Mouse (Mus musculus) MEL (cell line): Measurements from ENCODE around the gene Nrxn3. TPM values are rescaled to one million over a fixed set of nuclear protein-coding genes. Genes with fewer than 3 reads are reported as not detected.

ENCODE experiments used
- DNase-seq: peaks from one replicate; pipeline ENCODE4 v3.0.0; 2011; ENCODE audit warnings: low read depth, low spot score
- H3K27ac ChIP-seq: 2 replicates; pipeline ENCODE4 v1.5.1; 2012; ENCODE audit warnings: low read depth, mild to moderate bottlenecking, control low read depth, low read length, moderate library complexity; ENCODE audit not compliant: control insufficient read depth
- H3K27me3 ChIP-seq, 2 experiments: fragments of 150-350 bp in 1 of 2; sonication (generic) in 1 of 2; 2 replicates each; pipeline ENCODE4 v1.6.1; 2012; ENCODE audit warnings: low read length in 2 of 2, mild to moderate bottlenecking in 2 of 2, improper control_type of control experiment in 1 of 2, moderate library complexity in 1 of 2; ENCODE audit not compliant: insufficient read depth in 2 of 2, control insufficient read depth in 1 of 2
- H3K36me3 ChIP-seq, 2 experiments: 2 replicates each; pipeline ENCODE4 v1.6.1; 2012 to 2014; ENCODE audit warnings: low read length in 2 of 2, improper control_type of control experiment in 1 of 2, inconsistent platforms in 1 of 2, mild to moderate bottlenecking in 1 of 2; ENCODE audit not compliant: insufficient read depth in 2 of 2, control insufficient read depth in 1 of 2
- H3K4me1 ChIP-seq, 2 experiments: fragments of 150-350 bp in 1 of 2; sonication (generic) in 1 of 2; 2 replicates each; pipeline ENCODE4 v1.6.1; 2012; ENCODE audit warnings: low read length in 2 of 2, improper control_type of control experiment in 1 of 2, mild to moderate bottlenecking in 1 of 2; ENCODE audit not compliant: insufficient read depth in 2 of 2, control insufficient read depth in 1 of 2
- H3K4me3 ChIP-seq, 2 experiments: fragments of 150-350 bp in 1 of 2; sonication (generic) in 1 of 2; 2 replicates each; pipeline ENCODE4 v1.5.1; 2012; ENCODE audit warnings: low read depth in 2 of 2, low read length in 2 of 2, mild to moderate bottlenecking in 2 of 2, moderate library complexity in 2 of 2, control low read depth in 1 of 2, improper control_type of control experiment in 1 of 2; ENCODE audit not compliant: control insufficient read depth in 1 of 2, insufficient read depth in 1 of 2
- H3K79me2 ChIP-seq: 2 replicates; pipeline ENCODE4 v1.6.1; 2012; ENCODE audit warnings: mild to moderate bottlenecking, low read length, moderate library complexity; ENCODE audit not compliant: control insufficient read depth, poor library complexity, insufficient read depth
- H3K9ac ChIP-seq: 2 replicates; pipeline ENCODE4 v1.6.1; 2012; ENCODE audit warnings: low read depth, mild to moderate bottlenecking, control low read depth, low read length, moderate library complexity; ENCODE audit not compliant: control insufficient read depth, poor library complexity, severe bottlenecking
- H3K9me3 ChIP-seq: fragments of 150-350 bp; sonication (generic); replicated peaks from 2 replicates; pipeline ENCODE4 v1.6.1; 2012; ENCODE audit warnings: mild to moderate bottlenecking, low read length, improper control_type of control experiment, moderate library complexity; ENCODE audit not compliant: insufficient read depth
- BHLHE40 ChIP-seq: IDR thresholded peaks from 2 replicates; pipeline ENCODE4 v1.6.1; 2012; ENCODE audit warnings: low read depth, mild to moderate bottlenecking, inconsistent platforms, low read length, improper control_type of control experiment, borderline replicate concordance
- CHD1 ChIP-seq: IDR thresholded peaks from 2 replicates; pipeline ENCODE4 v1.6.1; 2012; ENCODE audit warnings: low read depth, mild to moderate bottlenecking, inconsistent platforms, low read length, improper control_type of control experiment
- CHD2 ChIP-seq: IDR thresholded peaks from 2 replicates; pipeline ENCODE4 v1.6.1; 2011; ENCODE audit warnings: low read length, improper control_type of control experiment
- CTCF ChIP-seq, 3 experiments: IDR thresholded peaks in 2 of 3; conservative IDR thresholded peaks in 1 of 3; 2 replicates each; pipeline ENCODE4 v1.5.1; 2011 to 2012; ENCODE audit warnings: low read length in 3 of 3, low read depth in 2 of 3, mild to moderate bottlenecking in 2 of 3, improper control_type of control experiment in 1 of 3, inconsistent platforms in 1 of 3, mixed read lengths in 1 of 3, moderate library complexity in 1 of 3; ENCODE audit not compliant: control insufficient read depth in 1 of 3, insufficient read depth in 1 of 3, poor library complexity in 1 of 3, severe bottlenecking in 1 of 3
- ETS1 ChIP-seq: IDR thresholded peaks from 2 replicates; pipeline ENCODE4 v1.6.1; 2012; ENCODE audit warnings: low read depth, mild to moderate bottlenecking, inconsistent platforms, low read length, improper control_type of control experiment, moderate library complexity
- GATA1 ChIP-seq: IDR thresholded peaks from 2 replicates; pipeline ENCODE4 v1.6.1; 2011; ENCODE audit warnings: low read depth, low read length, improper control_type of control experiment
- HCFC1 ChIP-seq: IDR thresholded peaks from 2 replicates; pipeline ENCODE4 v1.6.1; 2012; ENCODE audit warnings: low read depth, mild to moderate bottlenecking, inconsistent platforms, low read length, improper control_type of control experiment, moderate library complexity
- KAT2A ChIP-seq: conservative IDR thresholded peaks from 2 replicates; pipeline ENCODE4 v1.6.1; 2012; ENCODE audit warnings: low read depth, low read length, improper control_type of control experiment, inconsistent platforms
- MAFK ChIP-seq: IDR thresholded peaks from 2 replicates; pipeline ENCODE4 v1.6.1; 2011; ENCODE audit warnings: low read depth, mild to moderate bottlenecking, low read length, improper control_type of control experiment, borderline replicate concordance
- MAZ ChIP-seq: IDR thresholded peaks from 2 replicates; pipeline ENCODE4 v1.6.1; 2012; ENCODE audit warnings: low read depth, mild to moderate bottlenecking, inconsistent platforms, low read length, improper control_type of control experiment
- MXI1 ChIP-seq: IDR thresholded peaks from 2 replicates; pipeline ENCODE4 v1.6.1; 2011; ENCODE audit warnings: mild to moderate bottlenecking, low read depth, low read length, improper control_type of control experiment
- MYB ChIP-seq: IDR thresholded peaks from 2 replicates; pipeline ENCODE4 v1.6.1; 2011; ENCODE audit warnings: mild to moderate bottlenecking, low read depth, low read length, improper control_type of control experiment
- NRF1 ChIP-seq: IDR thresholded peaks from 2 replicates; pipeline ENCODE4 v1.6.1; 2014; ENCODE audit warnings: low read depth, mild to moderate bottlenecking, inconsistent platforms, low read length, improper control_type of control experiment, moderate library complexity; ENCODE audit not compliant: poor library complexity, insufficient read depth, severe bottlenecking
- POLR2A ChIP-seq, 2 experiments: IDR thresholded peaks; 2 replicates each; pipeline ENCODE4 v1.6.1; 2011 to 2012; ENCODE audit warnings: low read length in 2 of 2, mild to moderate bottlenecking in 2 of 2, control low read depth in 1 of 2, improper control_type of control experiment in 1 of 2, low read depth in 1 of 2, moderate library complexity in 1 of 2; ENCODE audit not compliant: control insufficient read depth in 1 of 2, insufficient read depth in 1 of 2, poor library complexity in 1 of 2
- POLR2AphosphoS2 ChIP-seq: IDR thresholded peaks from 2 replicates; pipeline ENCODE4 v1.6.1; 2011; ENCODE audit warnings: low read length, improper control_type of control experiment
- RAD21 ChIP-seq: IDR thresholded peaks from 2 replicates; pipeline ENCODE4 v1.6.1; 2011; ENCODE audit warnings: mild to moderate bottlenecking, low read depth, low read length, improper control_type of control experiment
- RCOR1 ChIP-seq: IDR thresholded peaks from 2 replicates; pipeline ENCODE4 v1.6.1; 2012; ENCODE audit warnings: low read depth, mild to moderate bottlenecking, inconsistent platforms, low read length, improper control_type of control experiment
- SIN3A ChIP-seq: IDR thresholded peaks from 2 replicates; pipeline ENCODE4 v1.6.1; 2012; ENCODE audit warnings: low read length, improper control_type of control experiment, inconsistent platforms
- TAL1 ChIP-seq: IDR thresholded peaks from 2 replicates; pipeline ENCODE4 v1.6.1; 2012; ENCODE audit warnings: mild to moderate bottlenecking, inconsistent platforms, low read length, moderate library complexity, mixed read lengths
- USF1 ChIP-seq: IDR thresholded peaks from 2 replicates; pipeline ENCODE4 v1.6.1; 2014; ENCODE audit warnings: low read depth, mild to moderate bottlenecking, inconsistent platforms, low read length, improper control_type of control experiment, moderate library complexity
- ZC3H11A ChIP-seq: IDR thresholded peaks from 2 replicates; pipeline ENCODE4 v1.6.1; 2012; ENCODE audit warnings: low read depth, mild to moderate bottlenecking, inconsistent platforms, low read length, improper control_type of control experiment
- ZKSCAN1 ChIP-seq: IDR thresholded peaks from 2 replicates; pipeline ENCODE4 v1.6.1; 2012; ENCODE audit warnings: low read depth, mild to moderate bottlenecking, inconsistent platforms, low read length, improper control_type of control experiment, moderate library complexity
- ZMIZ1 ChIP-seq: IDR thresholded peaks from 2 replicates; pipeline ENCODE4 v1.6.1; 2012; ENCODE audit warnings: low read depth, mild to moderate bottlenecking, inconsistent platforms, low read length, improper control_type of control experiment, moderate library complexity
- ZNF384 ChIP-seq: IDR thresholded peaks from 2 replicates; pipeline ENCODE4 v1.6.1; 2012; ENCODE audit warnings: low read depth, mild to moderate bottlenecking, inconsistent platforms, low read length, improper control_type of control experiment
- polyA plus RNA-seq, 2 experiments: library from polyadenylated mRNA; stranded (reverse) in 1 of 2; unstranded in 1 of 2; fragments of >175 nt in 1 of 2; fragments of >200 nt in 1 of 2; gene quantifications; 2 replicates each; pipeline versions ENCODE4 v1.2.1 to v1.2.4; 2012; ENCODE audit warnings: low replicate concordance in 2 of 2, low read depth in 1 of 2; ENCODE audit not compliant: insufficient read length in 2 of 2, insufficient read depth in 1 of 2, missing spikeins in 1 of 2
- total RNA-seq: library from RNA; depleted of rRNA; stranded (reverse); fragments of 300-350 nt; gene quantifications from 2 replicates; pipeline ENCODE4 v1.2.3, GENCODE M21; 2012

Nrxn3 gene
- total and polyA plus RNA-seq, 3 experiments: not detected

- Histone ChIP-seq H3K27ac (no peak overlapping the region), H3K4me1 (no peaks in the 10 kb centered on the region), H3K36me3 (no peaks in the 10 kb centered on the region), H3K9ac (no peak overlapping the region), H3K79me2 (no peaks in the 10 kb centered on the region), H3K4me3 (no peak overlapping the region), H3K9me3 (no peaks in the 10 kb centered on the region), H3K27me3 (no peaks in the 10 kb centered on the region)
- no peak for TF ChIP-seq POLR2A (IDR thresholded peaks at IDR 0.05; ENCODE audit: control insufficient read depth in 1 of 2, insufficient read depth in 1 of 2, low read depth in 1 of 2, low read length in 2 of 2, poor library complexity in 1 of 2)
- TF ChIP-seq KAT2A: no peak
- TF ChIP-seq ZKSCAN1: no peak
- TF ChIP-seq GATA1: no peak
- no peak for TF ChIP-seq MAZ
- no peak for TF ChIP-seq MXI1
- TF ChIP-seq CTCF (IDR thresholded peaks at IDR 0.05 in 2 of 3, conservative IDR thresholded peaks at IDR 0.05 in 1 of 3; ENCODE audit: control insufficient read depth in 1 of 3, insufficient read depth in 1 of 3, low read depth in 2 of 3, low read length in 3 of 3, poor library complexity in 1 of 3, severe bottlenecking in 1 of 3): no peak
- TF ChIP-seq CHD1: no peak
- no peak for TF ChIP-seq POLR2AphosphoS2
- no peak for TF ChIP-seq USF1
- no peak for TF ChIP-seq TAL1
- TF ChIP-seq BHLHE40: no peak
- no peak for TF ChIP-seq ZNF384
- TF ChIP-seq ETS1: no peak
- TF ChIP-seq ZMIZ1: no peak
- no peak for TF ChIP-seq HCFC1
- DNase-seq: no peak
Measured at GRCm38 (mm10) chr12:89945911-89946502, 1223.3 kb downstream of the Nrxn3 start.

DNA sequence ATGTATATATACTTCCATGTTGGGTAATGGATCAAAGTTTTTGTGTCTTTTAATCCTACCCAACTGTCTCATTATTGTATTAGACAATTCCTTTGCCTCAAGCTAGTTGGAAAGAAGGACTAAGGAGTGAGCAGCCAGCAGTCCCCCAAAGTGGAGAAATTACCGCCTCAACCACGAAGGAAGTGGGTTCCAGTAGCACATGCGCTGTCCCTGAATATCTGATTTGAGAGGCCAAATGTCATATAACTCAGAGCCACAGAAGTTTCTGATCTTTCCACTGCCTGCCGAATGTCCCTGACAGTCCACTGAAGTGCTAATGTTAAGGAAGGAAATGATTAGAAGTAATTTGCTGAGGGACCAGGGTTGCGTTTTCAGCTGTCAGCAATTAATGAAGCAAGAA, 1223.8 kb downstream of the Nrxn3 start:
- no peaks in the 10 kb centered on the region for H3K9me3 ChIP-seq
- no peaks in the 10 kb centered on the region for H3K4me1 ChIP-seq
- DNase-seq: no peak
- H3K36me3 ChIP-seq: no peaks in the 10 kb centered on the region
- TF ChIP-seq RAD21: no peak
- TF ChIP-seq MYB: no peak
- no peak for TF ChIP-seq ZC3H11A
- no peak for TF ChIP-seq NRF1
- TF ChIP-seq CHD2: no peak
- no peak for TF ChIP-seq SIN3A
- no peak for TF ChIP-seq MAFK
- TF ChIP-seq RCOR1: no peak
- no peak for TF ChIP-seq MXI1
- TF ChIP-seq GATA1: no peak
- TF ChIP-seq KAT2A: no peak
- no peak overlapping the region for H3K4me3 ChIP-seq
- H3K9ac ChIP-seq: no peak overlapping the region
- no peak overlapping the region for H3K27ac ChIP-seq
- no peaks in the 10 kb centered on the region for H3K79me2 ChIP-seq
- H3K27me3 ChIP-seq: no peaks in the 10 kb centered on the region
